Mouse (Mus musculus): ENCODE measurements around the gene Metrn. TPM values are rescaled to one million over a fixed set of nuclear protein-coding genes. Genes with fewer than 3 reads are reported as not detected.

Metrn gene
- total and polyA plus RNA-seq, 3 experiments: 47.9 to 54.6 (median 49.0) TPM

- Histone ChIP-seq H3K4me3 (peak within 1 kb of the TSS; percentile 85), H3K27ac (peak within 1 kb of the TSS; percentile 100), H3K4me1 (ENCODE audit: control insufficient read depth, insufficient read depth, low read length) (peaks cover 28% of the 10 kb centered on the region), H3K27me3 (ENCODE audit: control insufficient read depth, insufficient read depth, low read length) (no peaks in the 10 kb centered on the region), H3K9ac (ENCODE audit: low read depth, low read length) (peak within 1 kb of the TSS; percentile 85), H3K36me3 (ENCODE audit: control insufficient read depth, insufficient read depth, low read length) (no peaks in the 10 kb centered on the region; the same call in 1 of the 2 replicates), H3K79me2 (replicated peaks; ENCODE audit: control insufficient read depth, insufficient read depth, low read length) (peaks cover 2% of the 10 kb centered on the region)
- TF ChIP-seq CTCF (IDR thresholded peaks at IDR 0.05) (no peak), EP300 (IDR thresholded peaks at IDR 0.05; ENCODE audit: insufficient read depth, low read depth, low read length) (no peak), POLR2A (IDR thresholded peaks at IDR 0.05; ENCODE audit: insufficient read depth, low read depth, low read length) (no peak; the same call in none of the 2 replicates)
- WGBS: under 1% methylated on average over 24 of the region's 24 CpGs
- intact Hi-C loops (cut with DNase I): loop anchor here (5.0 kb wide), 1 partner anchor 34 kb away; the partner anchor contains the start of gene Mcrip2
- peak; percentile 93 to 94 for DNase-seq
These were observed 36.3 kb upstream of the Metrn start, which contains the start of gene Stub1 for GRCm38 (mm10) chr17:25833291-25833663. TSS of gene Stub1 (minus strand) at chr17:25833404.

GRCm38 (mm10) chr17:25832436-25833290 is 35.7 kb upstream of the Metrn start:
- peaks cover 26% of the 10 kb centered on the region for H3K4me1 ChIP-seq (ENCODE audit: control insufficient read depth, insufficient read depth, low read length)

GRCm38 (mm10) chr17:25831451-25832281 is 34.7 kb upstream of the Metrn start:
- Histone ChIP-seq H3K79me2 (replicated peaks; ENCODE audit: control insufficient read depth, insufficient read depth, low read length) (peaks cover 2% of the 10 kb centered on the region), H3K36me3 (ENCODE audit: control insufficient read depth, insufficient read depth, low read length) (no peaks in the 10 kb centered on the region; the same call in 1 of the 2 replicates), H3K4me1 (ENCODE audit: control insufficient read depth, insufficient read depth, low read length) (peaks cover 23% of the 10 kb centered on the region), H3K27ac (peak overlapping the region; percentile 100), H3K27me3 (ENCODE audit: control insufficient read depth, insufficient read depth, low read length) (no peaks in the 10 kb centered on the region), H3K4me3 (peak overlapping the region; percentile 85), H3K9ac (ENCODE audit: low read depth, low read length) (peak overlapping the region; percentile 85)
- TF ChIP-seq EP300 (IDR thresholded peaks at IDR 0.05; ENCODE audit: insufficient read depth, low read depth, low read length) (no peak), POLR2A (IDR thresholded peaks at IDR 0.05; ENCODE audit: insufficient read depth, low read depth, low read length) (0 out of 2 replicates have a peak, but pooled peaks have one; percentile 10)
- no peak for DNase-seq
- WGBS: 28% methylated on average over 21 of the region's 21 CpGs
- intact Hi-C loops (cut with DNase I): loop anchor here (5.0 kb wide), 1 partner anchor 36 kb away; the partner anchor contains the start of gene Mcrip2

More at GRCm38 (mm10) chr17:25832436-25833290, 35.7 kb upstream of the Metrn start:
- Histone ChIP-seq H3K36me3 (ENCODE audit: control insufficient read depth, insufficient read depth, low read length) (no peaks in the 10 kb centered on the region; the same call in 1 of the 2 replicates), H3K27ac (peak overlapping the region; percentile 100), H3K4me3 (peak overlapping the region; percentile 85), H3K9ac (ENCODE audit: low read depth, low read length) (peak overlapping the region; percentile 85), H3K79me2 (replicated peaks; ENCODE audit: control insufficient read depth, insufficient read depth, low read length) (peaks cover 2% of the 10 kb centered on the region), H3K27me3 (ENCODE audit: control insufficient read depth, insufficient read depth, low read length) (no peaks in the 10 kb centered on the region)
- TF ChIP-seq POLR2A (IDR thresholded peaks at IDR 0.05; ENCODE audit: insufficient read depth, low read depth, low read length): peak; percentile 83; the same call in 1 of the 2 replicates
- 0 out of 2 replicates have a peak, but pooled peaks have one; percentile 8 for TF ChIP-seq EP300 (IDR thresholded peaks at IDR 0.05; ENCODE audit: insufficient read depth, low read depth, low read length)
- TF ChIP-seq CTCF (IDR thresholded peaks at IDR 0.05): no peak
- intact Hi-C loops (cut with DNase I): loop anchor here (5.0 kb wide), 1 partner anchor 35 kb away; the partner anchor contains the start of gene Mcrip2
- under 1% methylated on average over 77 of the region's 77 CpGs for WGBS
- DNase-seq: peak; percentile 100

- H3K4me1 ChIP-seq (ENCODE audit: control insufficient read depth, insufficient read depth, low read length): peaks cover 20% of the 10 kb centered on the region
- no peak overlapping the region for H3K27ac ChIP-seq
- H3K4me3 ChIP-seq: no peak overlapping the region
- intact Hi-C loops (cut with DNase I): loop anchor here (5.0 kb wide), 1 partner anchor 36 kb away; the partner anchor contains the start of gene Mcrip2
- H3K79me2 ChIP-seq (replicated peaks; ENCODE audit: control insufficient read depth, insufficient read depth, low read length): peaks cover 2% of the 10 kb centered on the region
- TF ChIP-seq CTCF (IDR thresholded peaks at IDR 0.05): no peak
- TF ChIP-seq POLR2A (IDR thresholded peaks at IDR 0.05; ENCODE audit: insufficient read depth, low read depth, low read length): no peak
- no peak for TF ChIP-seq EP300 (IDR thresholded peaks at IDR 0.05; ENCODE audit: insufficient read depth, low read depth, low read length)
- H3K27me3 ChIP-seq (ENCODE audit: control insufficient read depth, insufficient read depth, low read length): no peaks in the 10 kb centered on the region
- WGBS: 84% methylated on average over 14 of the region's 14 CpGs
- no peaks in the 10 kb centered on the region; the same call in 1 of the 2 replicates for H3K36me3 ChIP-seq (ENCODE audit: control insufficient read depth, insufficient read depth, low read length)
- DNase-seq: no peak
- no peak overlapping the region for H3K9ac ChIP-seq (ENCODE audit: low read depth, low read length)
These were observed 34.0 kb upstream of the Metrn start for GRCm38 (mm10) chr17:25830806-25831431.

DNA sequence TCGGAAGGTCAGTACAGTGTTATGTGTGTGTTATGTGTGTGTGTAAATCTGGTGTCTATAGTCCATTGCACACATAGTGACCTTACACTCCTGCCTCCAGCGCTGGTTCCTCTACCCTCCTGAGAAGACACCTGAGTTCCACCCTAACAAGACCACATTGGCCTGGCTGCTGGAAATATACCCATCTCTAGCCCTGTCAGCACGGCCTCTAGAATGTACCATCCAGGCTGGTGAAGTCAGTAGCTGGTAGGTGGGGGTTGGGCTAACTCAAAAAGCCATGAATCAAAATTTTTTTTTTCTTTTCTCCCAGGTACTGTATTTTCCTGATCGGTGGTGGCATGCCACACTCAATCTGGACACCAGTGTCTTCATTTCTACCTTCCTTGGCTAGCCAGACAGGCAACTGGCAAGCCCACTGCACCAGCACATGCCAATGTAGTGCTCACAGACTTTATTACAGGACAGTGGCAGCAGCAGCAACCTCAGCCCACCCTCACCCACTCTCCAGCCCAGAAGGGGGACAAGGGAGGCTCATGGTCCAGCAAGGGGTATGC is 33.3 kb upstream of the Metrn start:
- Histone ChIP-seq H3K27me3 (ENCODE audit: control insufficient read depth, insufficient read depth, low read length) (no peaks in the 10 kb centered on the region), H3K36me3 (ENCODE audit: control insufficient read depth, insufficient read depth, low read length) (no peaks in the 10 kb centered on the region; the same call in 1 of the 2 replicates), H3K4me1 (ENCODE audit: control insufficient read depth, insufficient read depth, low read length) (peaks cover 16% of the 10 kb centered on the region), H3K9ac (ENCODE audit: low read depth, low read length) (no peak overlapping the region), H3K79me2 (replicated peaks; ENCODE audit: control insufficient read depth, insufficient read depth, low read length) (peaks cover 1% of the 10 kb centered on the region), H3K27ac (no peak overlapping the region), H3K4me3 (no peak overlapping the region)
- intact Hi-C loops (cut with DNase I): loop anchor here (5.0 kb wide), 1 partner anchor 37 kb away; the partner anchor contains the start of gene Mcrip2
- DNase-seq: no peak
- WGBS: 81% methylated on average over 4 of the region's 4 CpGs
- no peak for TF ChIP-seq POLR2A (IDR thresholded peaks at IDR 0.05; ENCODE audit: insufficient read depth, low read depth, low read length)
- TF ChIP-seq EP300 (IDR thresholded peaks at IDR 0.05; ENCODE audit: insufficient read depth, low read depth, low read length): no peak
- no peak for TF ChIP-seq CTCF (IDR thresholded peaks at IDR 0.05)

Data from heart, adult 2 months (tissue).